Mouse (Mus musculus) heart, postnatal 4 days (tissue): ENCODE data around the gene Trib3. TPM values are rescaled to one million over a fixed set of nuclear protein-coding genes. Genes with fewer than 3 reads are reported as not detected.
A peak's percentile ranks its signal among the peaks of the same experiment; 100 is the strongest.
"Not testable (repeated sequence)": the region's sequence is repeated elsewhere in the genome, so short reads cannot be mapped to it uniquely, and the experiment has no call there.

Source experiments
- DNase-seq: peaks from one replicate; pipeline ENCODE4 v3.0.0; 2021
- total RNA-seq, 2 experiments: library from RNA; stranded (reverse); gene quantifications; 2 replicates each; pipeline ENCODE4 v1.2.3; 2021

Gene Trib3
- total RNA-seq, 2 experiments from 2014 or later, result 2.9 TPM

DNA sequence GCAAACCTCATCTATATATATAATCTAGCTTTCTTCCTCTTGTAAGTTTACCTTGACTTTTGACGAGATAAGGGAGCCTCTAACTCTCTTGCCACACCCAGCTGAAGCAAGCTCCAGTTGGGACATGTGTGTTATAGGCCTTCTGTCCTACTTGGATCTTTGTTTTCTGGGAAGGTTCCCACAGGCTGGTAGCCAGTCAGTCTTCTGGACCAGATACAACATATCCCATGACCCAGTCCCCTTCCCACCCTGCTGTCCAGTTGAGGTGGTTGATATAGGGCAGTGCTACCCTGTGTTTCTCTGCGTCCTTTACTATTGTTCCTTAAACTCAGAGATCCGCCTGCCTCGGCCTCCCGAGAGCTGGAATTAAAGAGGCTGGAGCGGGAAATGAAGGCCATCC is 38.4 kb downstream of the Trib3 start:
- no peak for DNase-seq

DNA sequence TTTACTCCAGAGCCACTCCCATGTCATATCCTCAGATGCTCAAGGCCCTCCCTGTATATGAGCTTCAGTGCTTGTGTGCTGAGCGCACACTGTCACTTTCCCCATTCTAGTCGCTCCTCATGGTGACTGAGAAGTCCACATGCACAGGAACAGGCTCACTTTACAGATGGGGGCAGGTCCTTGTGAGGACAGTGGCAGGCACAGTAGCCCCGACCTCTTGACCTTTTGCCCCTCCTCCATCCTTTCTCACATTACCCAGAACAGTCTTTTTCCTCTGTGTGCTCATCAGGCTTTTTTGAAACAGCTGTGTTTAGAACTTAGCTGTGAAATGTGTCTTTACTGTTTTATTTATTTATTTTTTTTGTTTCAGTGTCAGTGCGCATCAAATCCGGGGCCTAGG is 40.1 kb downstream of the Trib3 start:
- no peak for DNase-seq

DNA sequence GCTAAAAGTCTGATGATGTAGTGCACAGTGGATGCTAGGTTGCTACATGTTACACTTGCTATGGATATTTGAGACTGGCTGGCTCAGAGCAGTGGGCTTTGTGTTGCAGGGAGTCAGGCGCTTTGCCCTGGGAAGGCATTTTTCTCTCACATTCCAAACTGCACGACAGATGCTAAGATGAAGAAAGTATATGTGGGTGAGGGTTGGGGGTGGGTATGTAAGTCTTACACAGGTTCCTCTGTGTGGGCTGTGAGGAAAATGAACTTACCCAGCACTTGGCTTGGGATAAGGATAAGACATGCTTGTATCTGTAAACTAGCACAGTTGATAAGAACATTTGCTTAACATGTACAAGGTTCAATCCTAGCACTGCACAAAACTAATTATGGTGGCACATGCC is 41.0 kb downstream of the Trib3 start:
- no peak for DNase-seq

DNA sequence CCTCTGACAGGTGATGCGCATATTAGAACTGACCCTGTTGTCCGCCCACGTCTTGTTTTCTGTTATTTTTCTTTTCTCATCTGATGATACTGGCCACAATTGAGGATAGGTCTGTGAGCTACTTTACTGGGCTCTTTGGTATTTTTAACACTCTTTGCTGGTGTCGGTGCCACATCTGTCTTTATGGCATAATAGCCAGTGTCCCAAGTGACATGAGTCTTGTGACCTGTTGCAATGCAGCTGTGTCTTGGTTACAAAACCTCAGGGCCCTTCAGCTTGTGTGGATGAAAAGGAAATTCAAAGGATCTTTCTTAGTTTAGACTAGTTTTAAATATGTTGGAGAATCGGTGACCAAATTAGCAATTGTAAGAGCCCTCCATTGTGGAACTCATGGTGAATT is 49.3 kb downstream of the Trib3 start:
- DNase-seq, result no peak

DNA sequence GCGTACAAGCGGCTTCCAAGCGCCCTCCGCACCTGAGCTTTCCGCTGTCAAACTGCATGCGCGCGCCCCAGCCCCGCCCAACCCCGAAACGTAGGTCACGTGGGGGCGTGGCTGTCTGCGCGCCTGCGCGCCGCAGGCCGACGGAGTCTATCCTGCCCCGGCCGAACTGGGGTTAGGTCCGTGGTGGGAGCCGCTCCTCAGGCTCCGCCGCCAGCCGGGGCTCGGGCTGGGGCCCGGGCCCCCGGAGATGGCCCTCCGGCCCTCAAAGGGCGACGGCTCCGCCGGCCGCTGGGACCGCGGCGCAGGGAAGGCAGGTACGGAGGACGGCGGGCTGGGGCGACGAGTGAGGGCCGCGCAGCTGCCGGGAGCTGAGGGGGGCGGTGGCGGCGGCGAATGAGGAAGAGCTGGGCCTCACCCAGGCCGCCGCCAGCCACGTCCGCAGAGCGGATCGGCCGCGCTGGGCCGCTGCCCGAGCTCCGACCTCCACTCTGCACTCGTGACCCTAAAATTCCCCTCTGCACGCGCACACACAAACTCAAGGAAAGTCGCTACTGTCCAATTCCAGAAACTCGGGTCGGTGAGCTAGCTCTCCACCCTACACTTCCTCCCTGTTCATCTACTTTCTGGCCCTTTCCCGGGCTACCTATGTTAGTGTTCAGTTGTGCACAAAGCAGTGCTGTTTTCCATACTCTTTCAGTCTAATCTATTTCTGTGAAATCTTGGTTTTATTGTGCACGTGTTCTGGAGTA is 49.9 kb downstream of the Trib3 start, which contains the start of gene Tbc1d20:
TSS of gene Tbc1d20 (plus strand) at position 102 of the 749 bp plus-strand sequence.
- peak; percentile 92 for DNase-seq

DNA sequence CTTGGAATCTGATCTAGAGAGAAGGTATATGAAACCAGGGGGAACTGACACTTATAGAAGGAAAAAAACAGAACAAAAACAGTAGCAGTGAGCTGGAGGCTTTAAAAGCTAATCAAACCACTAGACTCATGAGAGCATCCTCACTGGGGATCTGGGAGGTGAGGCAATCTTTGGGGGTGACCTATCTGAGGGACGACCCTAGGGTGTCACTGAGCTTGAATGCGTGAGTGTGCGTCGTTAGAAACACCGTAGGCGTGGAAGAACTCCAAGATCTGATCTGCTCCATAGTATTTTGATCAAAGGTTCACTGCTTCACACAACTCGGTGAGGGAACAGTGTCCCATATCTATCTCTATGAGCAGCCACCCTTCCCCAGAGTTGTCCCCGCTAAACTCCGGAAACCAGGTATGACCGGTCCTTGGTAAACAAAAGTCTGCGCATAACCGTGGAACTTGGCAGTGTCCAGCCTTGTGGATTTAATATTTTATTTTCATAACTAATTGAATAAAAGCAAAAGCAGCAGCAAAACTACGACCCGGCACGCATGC is 50.6 kb downstream of the Trib3 start:
- no peak for DNase-seq

DNA sequence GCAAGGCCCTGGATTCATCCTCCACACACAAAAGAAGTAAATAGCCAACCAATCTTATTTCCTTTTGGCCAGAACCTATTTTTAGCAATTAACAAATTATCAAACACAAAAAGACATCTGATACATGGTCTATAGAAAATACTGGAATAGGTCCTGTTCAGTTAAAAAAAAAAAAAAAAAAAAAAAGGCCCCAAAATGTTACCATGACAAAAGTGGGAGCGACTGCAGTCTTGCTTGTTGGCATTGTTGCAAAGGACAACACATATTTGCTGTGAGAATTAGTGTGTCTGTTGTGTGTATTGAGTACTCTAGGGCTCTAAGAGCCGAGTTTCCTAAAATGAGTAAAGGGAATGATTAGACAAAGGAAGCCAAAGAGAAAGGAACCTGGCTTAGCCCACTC is 51.4 kb downstream of the Trib3 start:
- no peak for DNase-seq

DNA sequence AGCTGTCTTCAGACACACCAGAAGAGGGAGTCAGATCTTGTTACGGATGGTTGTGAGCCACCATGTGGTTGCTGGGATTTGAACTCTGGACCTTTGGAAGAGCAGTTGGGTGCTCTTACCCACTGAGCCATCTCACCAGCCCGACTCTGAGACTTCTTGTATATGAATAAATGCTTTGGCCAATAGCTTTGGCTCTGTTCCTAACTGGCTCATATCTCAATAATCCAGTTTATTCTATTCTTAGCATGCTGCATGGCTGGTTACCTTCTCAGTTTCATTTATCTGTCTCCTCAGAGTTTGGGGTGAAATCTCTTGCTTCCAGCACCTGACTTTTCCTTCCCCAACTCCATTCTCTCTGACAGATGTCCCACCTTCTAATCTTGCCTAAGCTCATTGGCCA is 54.2 kb downstream of the Trib3 start:
- not testable (repeated sequence) for DNase-seq

DNA sequence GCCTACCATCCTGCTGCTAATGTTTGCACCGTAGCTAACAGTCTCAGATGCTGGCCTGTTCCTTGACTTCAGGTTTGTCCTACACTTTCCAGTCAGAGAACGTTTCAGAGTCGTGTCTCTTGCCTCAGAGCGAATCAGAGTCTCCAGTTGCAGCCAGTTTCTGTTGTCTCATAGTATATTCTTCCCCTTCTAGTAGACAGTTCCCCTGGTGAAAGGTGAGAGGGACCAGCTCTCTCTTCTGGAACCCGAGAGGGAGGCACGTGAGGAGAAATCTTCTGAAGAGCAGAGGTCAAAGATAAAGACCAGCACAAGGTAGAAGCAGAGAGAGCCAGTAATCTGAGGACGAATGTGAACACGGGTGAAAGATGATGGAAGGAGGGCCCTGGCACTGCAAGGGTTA is 55.8 kb downstream of the Trib3 start:
- DNase-seq, result no peak

DNA sequence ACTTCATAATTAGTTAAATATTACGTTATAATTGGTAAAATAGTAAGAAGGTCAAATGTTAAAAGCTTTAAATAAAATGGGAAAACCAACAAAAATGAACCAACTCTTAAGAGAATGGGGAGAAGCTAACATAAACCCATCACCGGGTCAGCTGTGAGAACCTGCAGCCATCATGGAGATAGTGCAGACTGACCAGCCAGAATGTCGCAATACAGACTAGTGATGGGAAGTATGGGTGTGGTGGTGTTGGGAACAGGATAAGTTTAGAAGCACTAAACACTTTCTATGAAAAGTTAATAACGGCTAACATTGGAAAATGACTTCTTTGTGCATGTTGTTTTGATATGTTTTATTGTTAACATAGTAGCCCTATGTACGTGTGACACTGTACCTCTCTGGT is 56.3 kb downstream of the Trib3 start:
- DNase-seq, result no peak

Other genes starting within 250 kb of the Trib3 start
- 1 to 10 TPM; 9.0 TPM for gene Srxn1, start 238.5 kb downstream of the Trib3 start, total RNA-seq
- gene Tcf15, start 200.5 kb downstream of the Trib3 start, total RNA-seq, result 10 to 100 TPM; 29.6 to 38.0 TPM
- gene Csnk2a1, start 117.2 kb downstream of the Trib3 start, total RNA-seq, result 100 to 1,000 TPM in 1 of 2 experiments, 10 to 100 TPM in 1; 99.7 to 103 TPM
- gene Tbc1d20, start 50.2 kb downstream of the Trib3 start, total RNA-seq, result 10 to 100 TPM; 54.4 to 65.8 TPM
- 10 to 100 TPM; 70.5 to 75.6 TPM for gene Rbck1, start 11.4 kb downstream of the Trib3 start, total RNA-seq
- gene Nrsn2, start 32.6 kb upstream of the Trib3 start, total RNA-seq, result not detected
- gene Sox12, start 54.0 kb upstream of the Trib3 start, total RNA-seq, result 10 to 100 TPM; 42.3 to 42.6 TPM
- gene Zcchc3, start 71.0 kb upstream of the Trib3 start, total RNA-seq, result 10 to 100 TPM; 24.9 to 27.4 TPM
- 1 to 10 TPM; 3.8 to 4.0 TPM for gene 6820408C15Rik, start 71.6 kb upstream of the Trib3 start, total RNA-seq
- not detected for gene Defb23, start 120.6 kb upstream of the Trib3 start, total RNA-seq
- gene Defb20, start 133.0 kb upstream of the Trib3 start, total RNA-seq, result not detected
- gene Defb22, start 146.1 kb upstream of the Trib3 start, total RNA-seq, result not detected
- gene Defb26, start 167.7 kb upstream of the Trib3 start, total RNA-seq, result not detected
- not detected for gene Defb28, start 174.2 kb upstream of the Trib3 start, total RNA-seq
- gene Defb29, start 196.1 kb upstream of the Trib3 start, total RNA-seq, result not detected
- not detected for gene Gm17416, start 225.3 kb upstream of the Trib3 start, total RNA-seq
- gene Defb21, start 228.7 kb upstream of the Trib3 start, total RNA-seq, result not detected
- gene Defb19, start 236.3 kb upstream of the Trib3 start, total RNA-seq, result not detected